Mouse (Mus musculus): Measurements from ENCODE around the gene Tcl1b1. TPM values are rescaled to one million over a fixed set of nuclear protein-coding genes. Genes with fewer than 3 reads are reported as not detected.
"Not testable (repeated sequence)": the region's sequence is repeated elsewhere in the genome, so short reads cannot be mapped to it uniquely, and the experiment has no call there.

Tcl1b1 gene
- polyA plus RNA-seq (2015; fragmentation: Nextera tagmentation; extraction: Ambion mirVana) = not detected in 2 replicates

DNA sequence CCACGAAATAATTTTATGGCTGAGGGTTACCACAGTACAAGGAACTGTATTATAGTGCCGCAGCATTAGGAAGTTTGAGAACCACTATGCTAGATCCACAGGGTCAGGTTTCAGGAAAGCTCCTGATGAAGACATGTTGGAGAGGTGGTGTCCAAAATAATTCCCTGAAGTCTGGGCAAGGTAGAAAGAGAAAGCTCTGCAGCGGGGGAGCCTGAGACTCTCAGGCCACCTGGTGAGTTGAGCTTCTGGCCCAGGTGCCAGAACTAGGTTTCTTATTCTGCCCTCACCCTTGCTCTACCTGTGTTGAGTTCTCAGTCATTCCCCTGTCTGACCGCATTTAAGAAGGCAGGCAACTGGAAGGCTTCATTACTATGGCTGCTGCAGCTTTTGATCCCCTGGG is at the start of gene Tcl1b1:
TSS of gene Tcl1b1 (plus strand) at position 301 of the 400 bp plus-strand sequence.
- Histone ChIP-seq H3K36me3 (no peaks in the 10 kb centered on the region), H3K4me1 (replicated peaks) (no peaks in the 10 kb centered on the region), H3K4me3 (replicated peaks) (no peak within 1 kb of the TSS), H3K27me3 (replicated peaks) (no peaks in the 10 kb centered on the region), H3K9ac (no peak within 1 kb of the TSS), H3K9me3 (no peaks in the 10 kb centered on the region), H3K4me2 (replicated peaks) (no peak within 1 kb of the TSS), H3K27ac (no peak within 1 kb of the TSS)
- WGBS = 73% methylated on average over 4 of the region's 4 CpGs
- no peak for ATAC-seq

DNA sequence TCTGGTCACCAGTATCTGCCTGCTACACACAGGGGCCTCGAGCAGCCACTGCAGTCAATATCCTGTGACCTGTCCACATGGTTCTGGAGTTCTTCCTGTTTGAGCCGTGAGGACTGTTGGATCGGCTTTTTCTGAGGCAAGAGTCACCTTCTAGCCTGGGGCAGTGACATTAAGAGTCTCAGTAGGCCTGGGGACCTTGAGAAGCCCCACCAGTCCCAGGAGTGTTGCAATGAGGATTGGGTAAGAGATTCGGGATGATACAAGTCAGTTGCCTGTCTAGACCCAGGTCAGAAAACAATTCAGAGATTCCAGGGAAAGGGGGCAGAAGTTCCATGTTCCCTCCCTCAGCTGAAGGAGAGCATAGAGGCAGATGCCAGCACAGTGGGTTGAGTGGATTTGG is 49.7 kb upstream of the Tcl1b1 start:
- WGBS = 68% methylated on average over 4 of the region's 4 CpGs
- no peak for ATAC-seq

DNA sequence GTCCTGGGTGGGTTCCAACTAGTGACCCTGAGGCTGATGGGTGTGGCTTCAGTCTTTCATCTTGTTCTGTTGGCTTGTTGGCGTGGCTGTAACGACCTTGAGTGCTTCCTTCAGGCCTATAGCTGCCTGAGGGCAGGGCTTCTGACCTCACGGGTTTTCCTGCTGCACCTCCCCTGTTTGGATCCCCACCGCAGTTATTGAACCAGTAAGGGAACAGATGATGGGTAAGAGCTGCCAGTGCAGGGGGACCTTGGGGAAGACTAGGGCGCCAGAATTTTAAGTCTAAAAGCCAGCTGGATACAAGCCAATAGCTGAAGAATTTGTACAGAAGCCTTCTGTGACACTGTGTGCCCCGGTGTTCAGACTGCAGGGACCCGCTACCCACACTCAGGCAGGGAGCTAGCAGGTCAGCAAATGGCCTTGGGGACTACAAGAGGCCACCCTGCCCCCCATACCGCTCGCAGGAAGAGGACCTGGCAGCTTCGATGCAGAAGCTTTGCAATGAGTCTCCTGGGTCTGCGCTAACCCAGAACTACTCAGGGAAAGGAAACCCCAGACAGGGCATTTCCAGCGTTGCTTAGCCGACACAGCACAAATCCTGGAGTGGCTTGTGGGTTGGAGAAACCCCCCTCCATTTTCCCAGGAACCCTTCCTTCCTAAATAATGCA is 47.0 kb upstream of the Tcl1b1 start:
- no peaks in the 10 kb centered on the region for H3K4me1 ChIP-seq (replicated peaks)
- no peak overlapping the region for H3K27ac ChIP-seq
- no peak overlapping the region for H3K4me3 ChIP-seq (replicated peaks)
- no peaks in the 10 kb centered on the region for H3K27me3 ChIP-seq (replicated peaks)
- H3K9ac ChIP-seq = no peak overlapping the region
- no peak overlapping the region for H3K4me2 ChIP-seq (replicated peaks)
- 41% methylated on average over 13 of the region's 13 CpGs for WGBS
- no peaks in the 10 kb centered on the region for H3K9me3 ChIP-seq
- no peaks in the 10 kb centered on the region for H3K36me3 ChIP-seq
- no peak for ATAC-seq

More for the DNA sequence above, 49.7 kb upstream of the Tcl1b1 start:
- no peaks in the 10 kb centered on the region for H3K4me1 ChIP-seq (replicated peaks)
- no peak overlapping the region for H3K4me2 ChIP-seq (replicated peaks)
- H3K27me3 ChIP-seq (replicated peaks) = no peaks in the 10 kb centered on the region
- no peaks in the 10 kb centered on the region for H3K9me3 ChIP-seq
- no peak overlapping the region for H3K9ac ChIP-seq
- no peak overlapping the region for H3K27ac ChIP-seq
- H3K36me3 ChIP-seq = no peaks in the 10 kb centered on the region
- H3K4me3 ChIP-seq (replicated peaks) = no peak overlapping the region

DNA sequence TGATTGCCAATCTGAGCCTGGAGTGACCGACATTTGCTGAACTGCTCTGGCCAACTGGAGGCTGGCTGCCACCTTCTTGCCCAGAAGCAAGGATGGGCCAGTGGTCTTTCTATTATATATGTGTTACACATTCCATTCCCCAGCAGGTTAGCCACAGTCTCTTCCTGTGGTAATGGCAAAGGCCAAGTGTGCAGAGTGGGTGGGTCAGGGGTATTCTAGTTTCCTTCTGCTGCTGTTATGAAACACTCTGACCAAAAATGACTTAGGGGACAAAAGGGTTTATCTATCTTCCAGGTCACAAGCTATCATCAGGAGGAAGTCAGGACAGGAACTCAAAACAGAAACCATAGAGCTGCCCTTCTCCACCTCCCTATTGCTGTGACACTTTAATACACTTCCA is 42.8 kb upstream of the Tcl1b1 start:
- no peak overlapping the region for H3K4me3 ChIP-seq (replicated peaks)
- no peak overlapping the region for H3K4me2 ChIP-seq (replicated peaks)
- no peaks in the 10 kb centered on the region for H3K27me3 ChIP-seq (replicated peaks)
- no peak overlapping the region for H3K9ac ChIP-seq
- H3K27ac ChIP-seq = no peak overlapping the region
- no peaks in the 10 kb centered on the region for H3K36me3 ChIP-seq
- no peaks in the 10 kb centered on the region for H3K4me1 ChIP-seq (replicated peaks)
- H3K9me3 ChIP-seq = no peaks in the 10 kb centered on the region
- 100% methylated on average over 1 of the region's 1 CpGs for WGBS
- ATAC-seq = no peak

DNA sequence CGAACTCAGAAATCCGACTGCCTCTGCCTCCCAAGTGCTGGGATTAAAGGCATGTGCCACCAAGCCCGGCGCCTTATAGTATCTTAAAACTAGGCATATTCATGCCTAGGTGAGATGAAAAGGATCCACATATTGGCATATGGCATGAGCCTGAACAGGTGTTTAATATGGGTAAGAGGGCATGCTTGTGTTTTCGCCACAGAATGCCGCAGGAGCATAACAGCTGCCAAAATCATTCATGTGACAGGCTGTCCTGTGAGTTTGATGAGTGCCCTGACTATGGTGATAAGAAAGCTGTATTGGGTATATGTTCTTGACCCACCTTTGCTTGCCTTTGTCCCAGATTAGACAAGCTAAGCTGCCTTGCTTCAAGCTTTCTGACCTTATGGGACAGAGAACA is 34.1 kb upstream of the Tcl1b1 start:
- H3K9me3 ChIP-seq = no peaks in the 10 kb centered on the region
- H3K27ac ChIP-seq = no peak overlapping the region
- no peaks in the 10 kb centered on the region for H3K27me3 ChIP-seq (replicated peaks)
- H3K9ac ChIP-seq = no peak overlapping the region
- no peaks in the 10 kb centered on the region for H3K4me1 ChIP-seq (replicated peaks)
- H3K4me3 ChIP-seq (replicated peaks) = no peak overlapping the region
- ATAC-seq = no peak
- H3K36me3 ChIP-seq = no peaks in the 10 kb centered on the region
- no peak overlapping the region for H3K4me2 ChIP-seq (replicated peaks)
- WGBS = 85% methylated on average over 6 of the region's 6 CpGs

DNA sequence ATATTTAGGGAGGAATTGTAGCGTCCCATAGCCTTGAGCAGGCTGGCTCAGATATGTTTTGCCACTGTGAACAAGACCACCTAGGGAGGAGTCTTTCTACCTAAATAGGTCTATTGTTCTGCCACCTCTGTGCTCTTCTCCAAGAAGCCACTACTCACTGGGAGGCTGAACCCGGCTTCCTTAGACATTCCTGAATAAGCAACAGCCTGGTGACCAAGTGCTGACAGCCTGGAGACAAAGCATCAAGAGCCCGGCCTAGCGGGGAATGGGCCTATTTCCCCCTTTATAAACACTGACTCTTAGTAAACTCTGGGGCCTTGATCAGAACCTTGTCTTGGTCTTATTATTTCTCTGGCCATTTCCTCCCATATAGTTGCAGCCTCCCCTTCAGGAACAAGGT is 33.0 kb upstream of the Tcl1b1 start:
- Histone ChIP-seq H3K9ac (no peak overlapping the region), H3K4me1 (replicated peaks) (no peaks in the 10 kb centered on the region), H3K9me3 (no peaks in the 10 kb centered on the region), H3K36me3 (no peaks in the 10 kb centered on the region), H3K27ac (no peak overlapping the region), H3K4me2 (replicated peaks) (no peak overlapping the region), H3K27me3 (replicated peaks) (no peaks in the 10 kb centered on the region), H3K4me3 (replicated peaks) (no peak overlapping the region)
- 69% methylated on average over 4 of the region's 4 CpGs for WGBS
- ATAC-seq = no peak

DNA sequence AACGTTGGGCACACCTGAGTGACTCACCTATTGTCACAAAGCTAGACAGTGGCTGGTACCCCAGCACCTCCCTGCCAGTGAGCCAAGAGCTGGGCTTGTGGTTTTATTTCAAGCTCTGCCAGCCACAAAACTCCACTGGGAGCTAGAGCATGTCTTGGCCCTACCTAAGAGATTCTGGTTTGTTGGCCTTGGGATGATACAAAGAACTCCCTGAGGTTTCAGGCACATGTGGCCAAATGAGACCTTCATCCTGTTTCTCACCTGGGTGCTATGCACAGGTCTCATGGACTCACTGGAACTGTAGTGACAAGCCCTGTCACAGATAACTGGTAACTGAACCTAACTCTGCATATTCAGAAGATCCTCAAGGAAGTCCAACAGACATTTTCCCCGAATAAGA is 31.9 kb upstream of the Tcl1b1 start:
- no peaks in the 10 kb centered on the region for H3K36me3 ChIP-seq
- H3K4me3 ChIP-seq (replicated peaks) = no peak overlapping the region
- H3K4me1 ChIP-seq (replicated peaks) = no peaks in the 10 kb centered on the region
- no peak overlapping the region for H3K4me2 ChIP-seq (replicated peaks)
- 87% methylated on average over 2 of the region's 2 CpGs for WGBS
- H3K9me3 ChIP-seq = no peaks in the 10 kb centered on the region
- H3K27ac ChIP-seq = no peak overlapping the region
- H3K9ac ChIP-seq = no peak overlapping the region
- no peak for ATAC-seq
- H3K27me3 ChIP-seq (replicated peaks) = no peaks in the 10 kb centered on the region

DNA sequence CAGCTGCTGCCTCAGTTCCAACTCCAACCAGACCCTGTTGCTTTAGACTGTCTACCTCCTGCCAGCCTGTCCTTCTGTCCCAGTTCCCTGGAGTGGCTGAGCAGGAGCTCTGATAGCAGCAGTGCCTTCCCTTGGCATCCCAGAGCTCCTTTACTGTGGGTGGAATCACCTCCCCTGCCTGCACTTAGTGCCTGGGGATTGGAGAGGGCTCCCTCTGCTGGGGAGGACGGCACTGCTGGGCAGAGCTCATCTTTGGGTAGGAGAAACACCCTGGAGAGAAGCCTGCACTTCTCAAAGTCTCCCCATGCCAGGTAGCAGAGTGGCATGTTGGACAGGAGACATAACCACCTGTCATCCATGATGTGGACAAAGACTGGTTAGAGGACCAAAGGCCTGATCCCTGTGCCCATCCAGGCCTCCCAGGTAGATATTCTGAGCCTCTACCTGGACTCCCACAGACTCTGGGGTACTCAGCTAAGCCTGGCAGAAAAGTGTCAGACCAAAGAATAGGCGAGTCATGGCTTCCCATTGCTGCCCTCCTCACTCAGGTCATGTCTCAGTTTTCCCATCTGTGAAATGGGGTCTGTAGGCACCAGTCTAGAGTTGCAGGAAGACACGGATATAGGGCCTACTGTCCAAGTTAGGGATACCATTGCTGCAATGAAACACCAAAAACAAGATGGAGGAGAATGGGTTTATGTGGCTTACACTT is 29.8 kb upstream of the Tcl1b1 start:
- not testable (repeated sequence) for H3K4me3 ChIP-seq (replicated peaks); ATAC-seq; H3K4me2 ChIP-seq (replicated peaks); H3K36me3 ChIP-seq; H3K27me3 ChIP-seq (replicated peaks); H3K9ac ChIP-seq; H3K27ac ChIP-seq; H3K9me3 ChIP-seq; H3K4me1 ChIP-seq (replicated peaks)
- WGBS = 60% methylated on average over 3 of the region's 3 CpGs

DNA sequence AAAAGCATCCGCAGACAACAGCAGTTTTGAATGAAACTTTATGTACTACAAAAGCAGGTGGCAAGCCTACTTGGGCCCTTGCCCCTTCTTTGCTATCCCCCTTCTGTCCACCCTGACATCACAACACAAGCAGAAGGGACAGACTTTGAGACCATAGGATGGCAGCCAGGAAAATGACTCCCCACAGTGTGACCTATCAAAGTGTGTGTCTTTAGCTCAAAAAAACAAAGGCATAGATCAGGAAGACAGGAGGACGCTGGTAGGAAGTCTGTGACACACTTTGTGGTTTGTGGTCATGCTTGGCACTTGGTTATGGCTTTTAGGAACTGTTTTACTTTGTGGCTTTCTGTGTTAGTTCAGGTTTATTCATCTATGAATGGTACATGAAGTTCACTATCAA is 25.3 kb upstream of the Tcl1b1 start:
- H3K27me3 ChIP-seq (replicated peaks); ATAC-seq; H3K9me3 ChIP-seq; H3K36me3 ChIP-seq; H3K4me2 ChIP-seq (replicated peaks); H3K4me1 ChIP-seq (replicated peaks); H3K27ac ChIP-seq; H3K9ac ChIP-seq; H3K4me3 ChIP-seq (replicated peaks): not testable (repeated sequence)
- 66% methylated on average over 2 of the region's 2 CpGs for WGBS

DNA sequence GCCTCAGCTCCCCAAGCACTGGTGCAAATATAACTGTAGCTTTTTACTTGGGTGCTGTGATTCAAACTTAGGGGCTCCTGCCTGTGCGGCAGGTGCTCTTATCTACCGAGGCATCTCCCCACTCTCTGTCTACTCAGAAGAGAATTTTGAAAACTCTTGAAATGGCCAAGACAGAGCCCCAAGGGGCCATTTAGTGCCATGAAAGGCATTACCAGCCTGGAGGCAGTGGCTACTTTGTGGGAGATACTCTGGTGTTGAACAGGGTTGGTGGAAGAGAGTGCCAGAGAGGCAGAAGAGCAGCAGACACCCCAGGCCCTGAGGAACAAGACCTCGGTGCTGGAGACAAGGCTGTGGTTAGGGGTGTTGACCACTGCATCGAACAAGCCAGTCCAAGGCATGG is 24.7 kb upstream of the Tcl1b1 start:
- H3K4me1 ChIP-seq (replicated peaks) = not testable (repeated sequence)

DNA sequence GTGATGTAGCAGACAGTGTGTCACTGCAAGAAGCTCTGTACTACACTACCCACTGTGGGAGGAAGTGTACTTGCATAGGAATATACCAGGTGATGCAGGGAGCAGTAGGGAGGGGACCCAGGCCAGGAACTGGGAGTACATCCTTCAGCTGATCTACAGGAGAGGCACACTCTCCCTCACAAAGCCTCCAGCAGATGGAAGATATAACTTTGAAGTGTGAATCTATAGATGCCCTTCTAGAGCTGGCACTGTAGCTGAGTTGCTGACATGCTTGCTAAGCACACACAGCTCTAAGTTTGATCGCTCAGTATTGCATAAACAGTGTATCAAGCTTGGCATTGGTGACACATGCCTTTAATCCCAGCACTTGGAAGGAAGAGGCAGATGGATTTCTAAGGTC is 21.8 kb upstream of the Tcl1b1 start:
- WGBS = 77% methylated on average over 1 of the region's 1 CpGs
- H3K4me2 ChIP-seq (replicated peaks) = not testable (repeated sequence)

More for the DNA sequence above, 24.7 kb upstream of the Tcl1b1 start:
- H3K27me3 ChIP-seq (replicated peaks); H3K27ac ChIP-seq; ATAC-seq; H3K4me2 ChIP-seq (replicated peaks); H3K36me3 ChIP-seq; H3K9ac ChIP-seq; H3K4me3 ChIP-seq (replicated peaks); H3K9me3 ChIP-seq: not testable (repeated sequence)
- 84% methylated on average over 4 of the region's 4 CpGs for WGBS

DNA sequence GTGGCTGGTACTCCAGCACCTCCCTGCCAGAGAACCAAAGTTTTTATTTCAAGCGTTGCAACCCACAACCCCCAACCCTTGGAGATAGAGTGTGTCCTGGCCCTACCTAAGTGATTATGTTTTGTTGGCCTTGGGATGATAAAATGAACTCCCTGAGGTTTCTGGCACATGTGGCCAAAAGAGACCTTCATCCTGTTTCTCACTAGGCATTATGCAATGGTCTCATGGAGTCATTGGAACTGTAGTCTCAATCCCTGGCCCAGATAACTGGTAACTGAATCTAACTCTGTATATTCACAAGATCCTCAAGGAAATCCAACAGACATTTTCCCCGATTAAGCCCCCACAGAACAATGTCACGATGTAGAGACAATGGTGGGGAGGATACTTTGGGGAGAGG is 16.4 kb upstream of the Tcl1b1 start:
- H3K4me3 ChIP-seq (replicated peaks) = no peak overlapping the region
- H3K36me3 ChIP-seq = no peaks in the 10 kb centered on the region
- no peaks in the 10 kb centered on the region for H3K9me3 ChIP-seq
- H3K4me1 ChIP-seq (replicated peaks) = no peaks in the 10 kb centered on the region
- H3K27me3 ChIP-seq (replicated peaks) = no peaks in the 10 kb centered on the region
- no peak overlapping the region for H3K4me2 ChIP-seq (replicated peaks)
- no peak for ATAC-seq
- no peak overlapping the region for H3K27ac ChIP-seq
- 86% methylated on average over 3 of the region's 3 CpGs for WGBS
- H3K9ac ChIP-seq = no peak overlapping the region

More for the DNA sequence above, 21.8 kb upstream of the Tcl1b1 start:
- not testable (repeated sequence) for H3K36me3 ChIP-seq; H3K27me3 ChIP-seq (replicated peaks); H3K4me3 ChIP-seq (replicated peaks); H3K9ac ChIP-seq; H3K9me3 ChIP-seq; H3K4me1 ChIP-seq (replicated peaks); H3K27ac ChIP-seq; ATAC-seq

DNA sequence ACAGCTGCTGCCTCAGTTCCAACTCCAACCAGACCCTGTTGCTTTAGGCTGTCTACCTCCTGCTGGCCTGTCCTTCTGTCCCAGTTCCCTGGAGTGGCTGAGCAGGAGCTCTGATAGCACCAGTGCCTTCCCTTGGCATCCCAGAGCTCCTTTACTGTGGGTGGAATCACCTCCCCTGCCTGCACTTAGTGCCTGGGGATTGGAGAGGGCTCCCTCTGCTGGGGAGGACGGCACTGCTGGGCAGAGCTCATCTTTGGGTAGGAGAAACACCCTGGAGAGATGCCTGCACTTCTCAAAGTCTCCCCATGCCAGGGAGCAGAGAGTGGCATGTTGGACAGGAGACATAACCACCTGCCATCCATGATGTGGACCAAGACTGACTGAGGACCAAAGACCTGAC is 14.6 kb upstream of the Tcl1b1 start:
- not testable (repeated sequence) for ATAC-seq
- 25% methylated on average over 1 of the region's 1 CpGs for WGBS

More for the DNA sequence above, 14.6 kb upstream of the Tcl1b1 start:
- H3K4me3 ChIP-seq (replicated peaks); H3K9me3 ChIP-seq; H3K27ac ChIP-seq; H3K4me1 ChIP-seq (replicated peaks); H3K4me2 ChIP-seq (replicated peaks); H3K36me3 ChIP-seq; H3K9ac ChIP-seq; H3K27me3 ChIP-seq (replicated peaks): not testable (repeated sequence)

All from intestine, embryonic 15.5 days (tissue).